Mouse (Mus musculus): ENCODE measurements around the gene Asah2.

- no peak for TF ChIP-seq CTCF (IDR thresholded peaks at IDR 0.05; ENCODE audit: extremely low read depth, insufficient read depth, low read length)
- no peak for TF ChIP-seq POLR2A (IDR thresholded peaks at IDR 0.05; ENCODE audit: extremely low read depth, insufficient read depth, low read length)
These were observed 88.3 kb downstream of the Asah2 start for GRCm38 (mm10) chr19:32019722-32020121.

Measured in cortical plate, adult 2 months (tissue).